Mouse (Mus musculus): ENCODE data around the gene Cox14.

DNA sequence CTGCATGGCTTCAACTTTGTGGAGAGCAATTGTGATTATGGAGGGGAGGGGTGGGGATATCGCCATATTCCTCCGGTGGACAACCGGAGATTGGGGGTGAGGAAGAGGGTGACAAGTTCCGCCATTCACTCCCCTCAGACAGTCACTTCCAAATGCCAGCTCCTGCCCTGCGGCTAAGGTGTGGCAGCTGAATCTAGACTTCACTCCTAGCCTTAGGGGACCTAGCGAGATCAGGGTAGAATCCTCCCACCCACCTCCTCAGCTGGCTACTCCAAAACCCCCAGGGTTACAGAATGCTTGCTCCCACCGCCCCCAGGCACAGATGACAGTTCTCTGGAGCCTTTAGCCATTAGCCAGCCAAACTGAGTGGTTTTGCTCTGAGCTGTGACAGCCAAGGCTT lies 46.4 kb upstream of the Cox14 start:
- no peak for TF ChIP-seq POLR2A (IDR thresholded peaks at IDR 0.05; ENCODE audit: extremely low read depth, insufficient read depth, low read length)
- no peak for TF ChIP-seq CTCF (IDR thresholded peaks at IDR 0.05; ENCODE audit: extremely low read depth, insufficient read depth, low read length)

Data from cortical plate, adult 2 months (tissue).